Mouse (Mus musculus) stomach, embryonic 16.5 days (tissue): ENCODE data around the gene Phc2. TPM values are rescaled to one million over a fixed set of nuclear protein-coding genes. Genes with fewer than 3 reads are reported as not detected.

Experiments
- ATAC-seq: fragments of 200-750 bp; cut with Nextera tagmentation; 2 replicates; pipeline ENCODE4 v1.8.0; 2017; ENCODE audit warnings: moderate number of reproducible peaks, moderate TSS enrichment; ENCODE audit not compliant: insufficient read depth, low FRiP score
- H3K27ac ChIP-seq: fragments of 300-500 bp; sonication (generic); 2 replicates; pipeline ENCODE4 v1.5.1; 2014; ENCODE audit warnings: low read length
- H3K27me3 ChIP-seq: fragments of 300-500 bp; sonication (generic); 2 replicates; pipeline ENCODE4 v1.6.1; 2014; ENCODE audit warnings: low read length, control low read depth, mixed read lengths; ENCODE audit not compliant: control insufficient read depth, insufficient read depth
- H3K36me3 ChIP-seq: fragments of 300-500 bp; sonication (generic); 2 replicates; pipeline ENCODE4 v1.6.1; 2014; ENCODE audit warnings: low read length; ENCODE audit not compliant: control insufficient read depth, insufficient read depth
- H3K4me1 ChIP-seq: fragments of 300-500 bp; sonication (generic); 2 replicates; pipeline ENCODE4 v1.6.1; 2014; ENCODE audit warnings: low read length, control low read depth, mixed read lengths; ENCODE audit not compliant: control insufficient read depth, insufficient read depth
- H3K4me2 ChIP-seq: fragments of 300-500 bp; sonication (generic); 2 replicates; pipeline ENCODE4 v1.6.1; 2014; ENCODE audit warnings: low read depth, low read length, mixed read lengths
- H3K4me3 ChIP-seq: fragments of 300-500 bp; sonication (generic); replicated peaks from 2 replicates; pipeline ENCODE4 v1.5.1; 2014; ENCODE audit warnings: mild to moderate bottlenecking, low read length
- H3K9ac ChIP-seq: fragments of 300-500 bp; sonication (generic); 2 replicates; pipeline ENCODE4 v1.6.1; 2014; ENCODE audit warnings: low read length
- H3K9me3 ChIP-seq: fragments of 300-500 bp; sonication (generic); replicated peaks from 2 replicates; pipeline ENCODE4 v1.6.1; 2016; ENCODE audit warnings: low read length, control low read depth; ENCODE audit not compliant: control insufficient read depth
- WGBS: fragments of 180-500 bp; shearing (Covaris S2); extraction: QIAGEN DNeasy Blood & Tissue Kit; methylation state at CpG from one replicate; pipeline ENCODE4 v1.1.7; 2014; 5-methylcytosine and 5-hydroxymethylcytosine counted together
- polyA plus RNA-seq: library from polyadenylated mRNA; unstranded; fragments of >200 nt; fragmentation: Nextera tagmentation; extraction: Ambion mirVana; gene quantifications from 2 replicates; pipeline ENCODE4 v1.2.1, GENCODE M21; 2015

The Phc2 gene
- polyA plus RNA-seq, 1 experiment from 2014 or later = 12.7 TPM

DNA sequence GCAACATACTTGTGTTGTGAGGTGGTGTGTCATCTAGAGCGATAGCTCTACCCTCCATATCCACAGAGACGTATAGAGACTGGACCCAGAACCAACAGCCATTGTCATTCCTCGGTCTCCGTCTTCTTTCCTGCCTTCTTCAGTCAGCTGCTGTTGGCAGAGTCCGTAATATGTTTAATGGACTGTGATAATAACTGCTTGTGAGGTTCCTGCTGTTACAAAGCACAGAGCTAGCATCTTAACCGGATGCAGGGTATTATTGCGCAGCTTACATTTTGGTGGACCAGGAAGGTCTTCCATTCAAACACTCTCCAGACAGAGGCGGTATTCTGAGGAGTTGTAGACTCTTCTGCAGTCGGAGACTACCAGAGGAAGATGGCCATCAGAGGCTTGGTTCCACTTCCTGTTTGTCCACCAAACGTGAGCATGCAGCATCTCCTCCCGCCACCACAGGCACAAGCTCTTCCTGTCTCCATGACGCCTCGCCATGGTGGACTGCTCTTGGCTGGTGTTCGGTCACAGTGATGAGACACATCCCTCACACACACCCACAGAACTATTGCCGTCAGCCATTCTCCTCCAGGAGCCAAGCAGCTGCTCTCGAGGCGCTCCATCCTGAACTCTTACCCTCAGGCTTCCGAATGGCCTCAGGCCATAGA, 16.1 kb upstream of the Phc2 start:
- 0 out of 2 replicates have a peak overlapping the region, but pooled peaks have one; percentile 69 for H3K27ac ChIP-seq

DNA sequence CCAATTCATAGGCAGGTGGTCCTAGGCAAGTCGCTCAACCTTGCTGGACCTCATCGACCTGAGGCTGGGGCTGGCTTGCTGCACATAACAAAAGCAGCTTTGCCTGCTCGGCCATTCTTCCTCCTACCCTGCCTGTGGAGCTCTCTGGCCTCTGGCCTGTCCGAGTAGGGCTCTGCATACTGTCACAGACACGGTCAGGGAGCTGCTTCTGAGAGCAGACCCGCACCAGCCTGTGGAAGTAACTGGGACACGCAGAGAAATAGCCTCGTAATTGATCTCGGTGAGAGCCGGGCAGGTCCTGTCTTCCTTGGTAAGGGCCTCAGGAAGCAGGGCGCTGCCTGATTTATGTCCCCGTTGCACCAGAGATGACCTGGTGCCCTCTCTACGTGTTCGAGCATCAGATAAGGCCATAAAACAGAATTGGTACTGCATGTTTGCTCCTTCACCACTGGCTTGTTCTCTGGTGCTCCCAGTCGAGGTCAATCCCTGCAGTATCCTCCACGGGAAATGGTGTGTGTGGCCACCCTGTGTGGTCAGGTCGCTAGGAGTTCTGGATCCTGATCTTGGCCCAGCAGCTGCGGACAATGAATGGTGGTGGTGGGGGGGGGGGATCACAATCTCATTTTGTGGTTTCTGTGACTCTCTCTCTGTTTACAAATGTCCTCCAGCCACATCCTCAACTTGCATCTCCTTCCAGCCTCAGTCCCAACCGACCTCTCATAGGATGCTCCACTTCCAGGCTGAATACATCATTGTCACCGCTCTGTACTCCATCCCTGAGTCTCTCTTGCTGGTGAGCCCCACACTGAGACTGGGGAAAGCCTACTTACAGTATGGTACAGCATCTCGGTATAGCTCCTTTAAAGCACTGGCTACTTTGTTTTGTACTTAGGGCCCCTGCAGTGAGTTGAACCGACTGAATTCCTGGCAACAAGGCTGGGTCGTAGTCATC, 12.5 kb upstream of the Phc2 start:
- peaks cover 15% of the 10 kb centered on the region for H3K4me1 ChIP-seq
- no peaks in the 10 kb centered on the region for H3K9me3 ChIP-seq
- no peaks in the 10 kb centered on the region for H3K27me3 ChIP-seq
- H3K36me3 ChIP-seq = no peaks in the 10 kb centered on the region
- 36% methylated on average over 23 of the region's 23 CpGs for WGBS
- peak; percentile 34; the same call in 1 of the 2 replicates for ATAC-seq
- no peak overlapping the region for H3K4me3 ChIP-seq
- no peak overlapping the region for H3K4me2 ChIP-seq
- peak overlapping the region; percentile 71 for H3K27ac ChIP-seq
- no peak overlapping the region for H3K9ac ChIP-seq

More for the DNA sequence above, 16.1 kb upstream of the Phc2 start:
- H3K36me3 ChIP-seq = no peaks in the 10 kb centered on the region
- H3K9me3 ChIP-seq = no peaks in the 10 kb centered on the region
- no peak overlapping the region for H3K9ac ChIP-seq
- H3K4me1 ChIP-seq = peaks cover 17% of the 10 kb centered on the region
- 78% methylated on average over 18 of the region's 18 CpGs for WGBS
- H3K4me2 ChIP-seq = no peak overlapping the region
- H3K27me3 ChIP-seq = no peaks in the 10 kb centered on the region
- ATAC-seq = no peak
- no peak overlapping the region for H3K4me3 ChIP-seq

DNA sequence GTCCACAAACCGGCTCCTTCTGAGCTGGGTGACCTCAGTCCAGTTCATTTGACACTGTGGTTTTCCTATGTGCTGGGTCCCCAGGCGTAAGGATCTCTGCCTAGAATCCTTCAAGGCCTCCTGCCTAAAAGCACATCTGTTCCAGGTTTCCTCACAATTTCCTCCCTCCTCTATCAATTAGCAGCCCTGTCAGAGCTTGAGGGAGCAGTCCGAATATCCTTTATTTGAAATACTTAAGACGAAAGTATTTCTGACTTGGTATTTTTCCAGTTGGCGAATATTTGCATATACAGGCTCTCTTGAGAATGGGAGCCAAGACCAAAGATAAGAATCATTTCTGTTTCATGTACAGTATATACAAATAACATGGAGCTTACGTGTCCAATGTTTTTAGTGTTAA, 8.6 kb upstream of the Phc2 start:
- no peak overlapping the region for H3K27ac ChIP-seq
- H3K27me3 ChIP-seq = no peaks in the 10 kb centered on the region
- no peaks in the 10 kb centered on the region for H3K36me3 ChIP-seq
- no peak overlapping the region for H3K4me3 ChIP-seq
- H3K4me2 ChIP-seq = no peak overlapping the region
- 41% methylated on average over 6 of the region's 6 CpGs for WGBS
- H3K4me1 ChIP-seq = peaks cover 15% of the 10 kb centered on the region
- ATAC-seq = no peak
- no peaks in the 10 kb centered on the region for H3K9me3 ChIP-seq
- H3K9ac ChIP-seq = no peak overlapping the region

DNA sequence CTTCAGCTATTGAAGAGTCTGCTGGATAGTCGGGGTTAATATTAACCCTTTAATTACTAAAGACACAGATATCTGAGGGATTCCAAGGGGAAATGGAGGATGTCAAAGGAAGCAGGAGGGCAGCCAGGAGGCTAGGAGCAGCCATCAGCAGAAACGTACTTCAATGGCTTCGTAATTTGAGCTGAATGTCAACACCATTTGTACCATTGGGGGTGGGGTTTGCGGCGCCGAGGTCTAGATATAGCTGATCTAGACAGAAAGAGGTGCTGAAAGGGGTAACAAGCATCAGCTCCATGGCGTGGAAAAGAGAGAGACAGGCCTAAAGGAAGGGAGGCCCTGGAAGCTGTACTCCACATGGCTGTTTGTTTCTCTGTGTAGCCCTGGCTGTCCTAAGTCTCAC, 7.7 kb upstream of the Phc2 start:
- no peak for ATAC-seq
- Histone ChIP-seq H3K9me3 (no peaks in the 10 kb centered on the region), H3K4me1 (peaks cover 15% of the 10 kb centered on the region), H3K9ac (no peak overlapping the region), H3K4me2 (no peak overlapping the region), H3K27ac (no peak overlapping the region), H3K36me3 (no peaks in the 10 kb centered on the region), H3K4me3 (no peak overlapping the region), H3K27me3 (no peaks in the 10 kb centered on the region)
- 30% methylated on average over 7 of the region's 7 CpGs for WGBS

DNA sequence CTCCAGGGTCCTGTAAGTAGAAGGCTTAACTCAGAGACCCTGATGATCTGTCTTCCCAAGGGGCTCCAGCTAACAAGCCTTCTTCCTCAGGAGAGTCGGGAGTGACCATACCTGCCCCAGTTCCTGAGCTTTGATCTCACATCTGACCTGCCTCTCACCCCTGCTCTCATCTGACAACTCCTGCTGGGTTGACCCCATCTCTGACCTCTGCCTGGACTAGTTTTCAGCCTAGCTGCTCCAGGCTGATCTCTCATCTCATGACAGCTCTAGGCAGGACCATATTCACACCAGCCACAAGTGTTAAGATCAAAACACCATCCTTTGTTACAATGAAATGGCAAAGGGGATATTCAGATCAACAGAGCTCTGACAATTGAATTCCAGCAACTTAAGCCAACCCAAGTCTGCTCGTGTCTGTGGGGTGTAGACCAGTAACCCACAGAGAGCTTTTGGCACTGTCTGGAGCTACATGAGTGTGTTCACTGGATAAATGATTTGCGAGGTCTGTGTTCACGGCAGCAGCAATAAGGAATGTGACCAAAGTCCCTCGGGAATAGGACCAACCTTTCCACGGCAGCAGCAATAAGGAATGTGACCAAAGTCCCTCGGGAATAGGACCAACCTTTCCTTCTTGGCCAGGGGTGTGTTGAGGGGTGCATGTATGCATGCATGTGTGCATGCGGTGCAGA, 5.8 kb upstream of the Phc2 start:
- H3K9ac ChIP-seq = no peak overlapping the region
- no peak overlapping the region for H3K4me2 ChIP-seq
- H3K9me3 ChIP-seq = no peaks in the 10 kb centered on the region
- H3K4me3 ChIP-seq = no peak overlapping the region
- H3K27me3 ChIP-seq = no peaks in the 10 kb centered on the region
- H3K36me3 ChIP-seq = no peaks in the 10 kb centered on the region
- no peak for ATAC-seq
- no peak overlapping the region for H3K27ac ChIP-seq
- peaks cover 22% of the 10 kb centered on the region for H3K4me1 ChIP-seq
- 51% methylated on average over 8 of the region's 8 CpGs for WGBS

- no peak overlapping the region for H3K9ac ChIP-seq
- no peak overlapping the region; the same call in 1 of the 2 replicates for H3K27ac ChIP-seq
- 47% methylated on average over 3 of the region's 3 CpGs for WGBS
- H3K4me1 ChIP-seq = peaks cover 23% of the 10 kb centered on the region
- no peaks in the 10 kb centered on the region for H3K27me3 ChIP-seq
- H3K4me3 ChIP-seq = no peak overlapping the region
- H3K4me2 ChIP-seq = no peak overlapping the region
- no peaks in the 10 kb centered on the region for H3K9me3 ChIP-seq
- peak; percentile 18; the same call in 1 of the 2 replicates for ATAC-seq
- H3K36me3 ChIP-seq = no peaks in the 10 kb centered on the region
Measured at GRCm38 (mm10) chr4:128651530-128651929, 3.0 kb upstream of the Phc2 start.

DNA sequence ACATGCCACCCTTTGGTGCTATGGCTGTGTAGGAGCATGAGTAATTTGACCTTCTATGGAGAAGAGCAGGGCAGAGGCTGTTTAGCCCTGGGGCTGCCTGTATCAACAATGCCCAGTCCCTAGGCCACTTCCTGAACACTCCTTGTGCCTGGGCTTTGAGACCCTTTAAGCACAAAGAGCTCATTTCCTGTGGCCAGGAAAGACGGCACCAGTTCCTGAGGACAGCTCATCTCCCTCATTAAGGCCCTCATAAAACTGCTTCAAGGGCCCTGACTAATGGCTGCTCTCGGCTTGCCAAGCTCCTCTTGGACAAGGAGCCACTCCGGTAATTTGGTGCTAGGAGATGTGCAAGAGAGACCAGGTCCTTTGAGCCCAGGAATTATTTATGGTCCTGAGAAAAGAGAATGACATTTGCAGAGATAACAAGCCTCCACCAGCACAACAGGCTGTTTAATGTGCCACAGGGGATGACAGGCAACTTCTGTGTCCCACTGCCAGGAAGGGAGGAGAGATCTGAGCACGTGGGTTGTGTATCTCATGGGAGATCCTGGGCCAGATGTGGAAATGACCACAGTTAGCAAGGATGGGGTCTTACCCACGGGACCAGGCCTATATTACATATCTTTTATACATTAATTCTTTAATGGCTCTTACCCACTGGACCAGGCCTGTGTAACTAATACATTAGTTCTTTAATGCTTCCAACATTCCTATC, 1.8 kb upstream of the Phc2 start:
- Histone ChIP-seq H3K27me3 (no peaks in the 10 kb centered on the region), H3K4me1 (peaks cover 19% of the 10 kb centered on the region), H3K27ac (peak overlapping the region; percentile 46; the same call in 1 of the 2 replicates), H3K4me2 (no peak overlapping the region), H3K9ac (no peak overlapping the region), H3K36me3 (no peaks in the 10 kb centered on the region), H3K9me3 (no peaks in the 10 kb centered on the region), H3K4me3 (no peak overlapping the region)
- no peak for ATAC-seq
- WGBS = 50% methylated on average over 5 of the region's 5 CpGs

DNA sequence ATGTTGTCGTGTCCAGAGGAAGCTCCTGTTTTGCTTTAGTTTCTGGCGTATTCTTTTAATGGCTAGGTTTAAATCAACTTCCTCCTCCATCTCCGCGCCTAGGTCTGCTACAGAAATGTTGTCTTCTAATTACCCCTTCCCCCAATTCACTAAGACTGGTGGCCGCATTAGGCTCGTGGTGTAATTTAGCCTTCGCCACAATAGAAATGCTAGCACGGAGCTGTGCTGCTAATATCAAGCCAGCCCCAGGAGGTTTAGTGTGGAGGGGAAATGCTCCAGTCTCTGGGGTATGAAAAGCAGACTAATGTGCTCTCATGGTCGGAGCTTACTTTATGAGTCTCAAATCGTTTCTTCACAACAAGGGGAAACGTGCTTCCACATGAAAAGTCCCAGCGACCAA, 944 bp downstream of the Phc2 start:
- H3K9me3 ChIP-seq = no peaks in the 10 kb centered on the region
- H3K36me3 ChIP-seq = no peaks in the 10 kb centered on the region
- peak overlapping the region; percentile 60; the same call in 1 of the 2 replicates for H3K27ac ChIP-seq
- peak overlapping the region; percentile 71 for H3K4me3 ChIP-seq
- WGBS = 6% methylated on average over 12 of the region's 12 CpGs
- peak overlapping the region; percentile 84 for H3K9ac ChIP-seq
- peaks cover 16% of the 10 kb centered on the region for H3K4me1 ChIP-seq
- ATAC-seq = no peak
- H3K27me3 ChIP-seq = no peaks in the 10 kb centered on the region
- peak overlapping the region; percentile 96 for H3K4me2 ChIP-seq
